Mouse (Mus musculus): Measurements from ENCODE around the gene Grin2d. TPM values are rescaled to one million over a fixed set of nuclear protein-coding genes. Genes with fewer than 3 reads are reported as not detected.
A peak's percentile ranks its signal among the peaks of the same experiment; 100 is the strongest.

Gene Grin2d
- polyA plus RNA-seq, 1 experiment from 2014 or later: 4.3 TPM

DNA sequence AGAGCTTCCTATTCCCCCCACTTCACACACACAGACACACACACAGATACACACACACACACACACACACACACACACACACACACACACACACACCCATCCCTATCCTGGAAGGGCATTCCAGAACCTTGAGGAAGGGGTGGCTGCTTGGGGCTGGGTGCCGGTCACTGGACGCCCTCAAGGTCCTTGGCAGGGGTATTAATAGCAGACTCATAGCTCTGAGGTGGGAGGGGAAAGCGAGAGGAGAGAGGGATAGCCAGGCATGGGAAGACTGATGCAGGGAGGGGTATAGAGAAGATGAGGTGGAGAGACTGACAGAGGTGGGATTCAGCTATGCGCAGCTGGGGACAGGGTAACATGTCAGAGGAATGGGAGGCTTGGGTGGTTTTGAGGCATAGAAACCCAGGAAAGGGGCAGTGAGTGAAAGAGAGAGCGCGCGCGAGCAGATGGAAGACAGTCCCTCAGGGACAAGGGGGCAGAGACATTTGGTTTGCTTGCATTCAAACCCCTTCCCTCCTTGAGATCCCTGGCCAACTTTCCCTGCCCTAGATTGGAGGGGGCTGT, 9.0 kb downstream of the Grin2d start:
- ATAC-seq (ENCODE audit: low FRiP score, low read depth): no peak

DNA sequence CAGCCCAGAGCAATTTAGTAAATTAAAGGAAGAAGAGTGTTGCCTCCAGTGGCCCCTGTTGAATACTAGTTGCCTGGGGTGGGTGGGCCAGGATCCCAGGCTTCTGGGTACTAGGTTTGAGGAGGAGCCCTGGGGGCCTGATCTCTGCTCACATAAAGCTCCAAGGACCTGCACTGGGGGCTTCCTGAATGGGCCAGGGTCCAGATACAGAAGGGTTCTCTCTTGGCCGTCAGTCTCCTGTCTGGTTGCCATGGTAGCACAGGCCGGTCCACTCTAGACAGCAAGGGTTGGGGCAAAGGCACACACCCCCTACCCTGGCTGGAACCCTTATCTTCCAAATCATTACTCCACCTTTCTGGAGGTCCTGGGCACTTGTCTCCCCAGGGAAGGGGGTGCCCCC, 10.3 kb downstream of the Grin2d start:
- peak overlapping the region; percentile 59 for H3K4me3 ChIP-seq
- peak overlapping the region; percentile 71 for H3K4me2 ChIP-seq
- ATAC-seq (ENCODE audit: low FRiP score, low read depth): no peak
- no peaks in the 10 kb centered on the region for H3K36me3 ChIP-seq
- H3K9me3 ChIP-seq: no peaks in the 10 kb centered on the region
- 4% methylated on average over 2 of the region's 2 CpGs for WGBS
- peak overlapping the region; percentile 22; the same call in 1 of the 2 replicates for H3K9ac ChIP-seq
- peaks cover 43% of the 10 kb centered on the region for H3K4me1 ChIP-seq (replicated peaks)
- H3K27me3 ChIP-seq: no peaks in the 10 kb centered on the region
- H3K27ac ChIP-seq (replicated peaks): no peak overlapping the region

More for the DNA sequence above, 9.0 kb downstream of the Grin2d start:
- H3K27ac ChIP-seq (replicated peaks): peak overlapping the region; percentile 73
- H3K9me3 ChIP-seq: no peaks in the 10 kb centered on the region
- H3K27me3 ChIP-seq: no peaks in the 10 kb centered on the region
- no peaks in the 10 kb centered on the region for H3K36me3 ChIP-seq
- peak overlapping the region; percentile 59 for H3K4me3 ChIP-seq
- H3K4me1 ChIP-seq (replicated peaks): peaks cover 51% of the 10 kb centered on the region
- WGBS: 13% methylated on average over 8 of the region's 8 CpGs
- H3K9ac ChIP-seq: peak overlapping the region; percentile 75
- H3K4me2 ChIP-seq: peak overlapping the region; percentile 71

DNA sequence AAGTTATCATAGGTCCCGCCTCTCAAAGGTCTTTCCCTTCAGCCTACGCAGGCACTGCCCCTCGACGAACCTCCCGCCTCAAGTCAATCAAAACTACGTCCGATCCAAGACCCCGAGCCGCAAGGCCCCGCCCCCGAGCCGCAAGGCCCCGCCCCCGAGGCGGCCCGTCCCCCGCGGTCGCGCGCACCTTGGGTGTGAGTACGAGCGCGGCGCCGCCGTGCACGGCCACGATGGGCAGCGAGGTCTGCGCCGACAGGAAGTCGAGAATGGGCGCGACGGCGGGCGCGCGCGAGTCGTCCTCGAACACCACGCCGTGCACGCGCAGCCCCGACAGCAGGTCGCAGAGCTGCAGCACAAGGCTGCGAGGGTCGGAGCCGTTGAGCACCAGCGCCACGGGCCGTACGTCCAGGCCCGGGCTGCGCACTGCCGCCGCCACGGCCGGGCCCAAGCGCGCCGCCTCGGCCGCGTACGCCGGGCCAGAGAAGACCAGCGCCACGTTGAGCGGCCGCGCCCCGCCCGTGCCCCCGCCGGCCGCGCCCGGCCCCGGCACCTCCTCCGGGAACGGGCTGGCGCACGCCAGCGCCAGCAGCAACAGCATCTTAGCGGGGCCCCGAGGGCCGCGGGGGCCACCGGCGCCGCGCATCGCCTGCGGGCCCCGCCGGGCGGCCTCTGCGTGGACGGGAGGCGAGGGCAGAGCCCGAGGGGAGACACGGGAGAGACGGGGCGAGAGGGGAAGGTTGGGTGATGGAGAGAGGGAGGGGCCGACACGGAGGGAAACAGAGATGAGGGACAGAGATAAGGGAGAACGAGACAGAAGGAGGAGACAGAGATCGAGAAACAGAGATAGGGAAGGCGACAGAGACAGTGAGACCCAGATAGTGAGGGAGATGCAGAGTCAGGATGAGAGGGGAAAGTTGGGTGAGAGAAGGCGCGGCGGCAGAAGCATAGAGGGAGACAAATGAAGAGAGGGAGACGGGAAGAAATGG, 12.0 kb downstream of the Grin2d start:
- peaks cover 40% of the 10 kb centered on the region for H3K4me1 ChIP-seq (replicated peaks)
- peak; percentile 46 for ATAC-seq (ENCODE audit: low FRiP score, low read depth)

DNA sequence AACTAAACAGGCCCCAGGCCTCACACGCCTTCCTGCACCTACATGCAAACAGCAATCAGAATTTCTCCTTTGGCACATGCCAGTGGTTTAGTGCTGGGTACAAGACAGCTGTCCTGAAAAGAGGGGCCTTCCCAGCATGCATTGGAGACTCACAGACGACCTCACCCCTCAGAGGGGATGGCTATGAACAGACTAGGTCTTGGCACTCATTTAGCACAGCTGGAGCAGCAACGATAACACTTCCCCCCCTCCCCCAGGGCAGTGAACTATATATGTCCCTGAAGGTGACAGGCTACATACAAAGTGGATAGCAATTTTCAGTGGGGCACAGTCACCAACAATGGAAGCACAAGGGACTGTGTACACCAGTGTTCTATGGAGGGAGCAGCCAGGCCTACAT, 13.7 kb downstream of the Grin2d start:
- Histone ChIP-seq H3K4me3 (no peak overlapping the region), H3K9ac (no peak overlapping the region), H3K27ac (replicated peaks) (no peak overlapping the region), H3K4me2 (no peak overlapping the region), H3K4me1 (replicated peaks) (peaks cover 27% of the 10 kb centered on the region), H3K27me3 (no peaks in the 10 kb centered on the region), H3K36me3 (no peaks in the 10 kb centered on the region), H3K9me3 (no peaks in the 10 kb centered on the region)
- no peak for ATAC-seq (ENCODE audit: low FRiP score, low read depth)
- 62% methylated on average over 3 of the region's 3 CpGs for WGBS

More for the DNA sequence above, 12.0 kb downstream of the Grin2d start:
- H3K36me3 ChIP-seq: no peaks in the 10 kb centered on the region
- peak overlapping the region; percentile 73 for H3K9ac ChIP-seq
- peak overlapping the region; percentile 59 for H3K4me3 ChIP-seq
- WGBS: 1% methylated on average over 110 of the region's 117 CpGs
- H3K27ac ChIP-seq (replicated peaks): peak overlapping the region; percentile 67
- no peaks in the 10 kb centered on the region for H3K9me3 ChIP-seq
- H3K4me2 ChIP-seq: peak overlapping the region; percentile 71
- no peaks in the 10 kb centered on the region for H3K27me3 ChIP-seq

DNA sequence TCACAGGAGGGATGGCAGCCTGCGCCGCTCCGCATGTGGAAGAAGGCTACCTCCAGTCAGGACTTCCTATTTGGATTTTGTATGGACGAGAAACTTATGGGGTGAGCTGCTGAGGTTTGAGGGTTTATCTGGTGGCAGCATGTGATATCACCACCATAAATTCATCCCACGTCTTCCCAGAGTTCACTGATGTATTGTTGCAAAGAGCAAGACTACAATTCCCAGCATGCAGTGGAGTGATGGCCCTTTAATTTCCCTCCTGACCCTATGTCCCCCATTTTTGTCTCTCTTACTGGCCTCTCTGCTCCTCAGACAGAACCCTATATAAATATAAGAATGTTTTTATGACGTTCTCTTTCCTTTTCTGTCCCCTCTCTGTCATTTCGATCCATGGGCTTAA, 15.4 kb downstream of the Grin2d start:
- H3K27ac ChIP-seq (replicated peaks): no peak overlapping the region
- no peaks in the 10 kb centered on the region; the same call in 1 of the 2 replicates for H3K27me3 ChIP-seq
- H3K4me3 ChIP-seq: no peak overlapping the region
- no peaks in the 10 kb centered on the region for H3K36me3 ChIP-seq
- no peak overlapping the region for H3K4me2 ChIP-seq
- no peak for ATAC-seq (ENCODE audit: low FRiP score, low read depth)
- H3K9ac ChIP-seq: no peak overlapping the region
- no peaks in the 10 kb centered on the region for H3K9me3 ChIP-seq
- peaks cover 16% of the 10 kb centered on the region for H3K4me1 ChIP-seq (replicated peaks)
- 89% methylated on average over 7 of the region's 7 CpGs for WGBS

DNA sequence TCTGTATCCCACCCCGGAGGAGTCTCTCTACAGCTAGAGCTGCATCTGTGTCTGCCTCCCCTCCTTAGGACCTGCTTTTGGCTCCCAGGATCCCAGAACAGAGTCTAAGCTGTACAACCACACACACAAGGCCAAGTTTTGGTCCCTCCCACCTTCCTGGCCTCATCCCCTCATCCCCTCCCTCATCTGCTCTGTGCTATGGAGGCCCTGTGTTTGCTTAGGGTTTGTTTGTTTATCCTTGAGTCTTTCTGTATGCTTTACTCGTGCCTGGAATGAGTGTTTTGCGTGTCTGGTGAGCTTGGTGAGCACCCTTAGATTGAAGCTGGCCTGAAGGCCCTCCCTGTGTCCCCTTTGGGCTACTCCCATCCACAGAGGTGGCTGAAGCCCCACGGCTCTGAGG, 19.2 kb downstream of the Grin2d start:
- WGBS: 54% methylated on average over 4 of the region's 4 CpGs

DNA sequence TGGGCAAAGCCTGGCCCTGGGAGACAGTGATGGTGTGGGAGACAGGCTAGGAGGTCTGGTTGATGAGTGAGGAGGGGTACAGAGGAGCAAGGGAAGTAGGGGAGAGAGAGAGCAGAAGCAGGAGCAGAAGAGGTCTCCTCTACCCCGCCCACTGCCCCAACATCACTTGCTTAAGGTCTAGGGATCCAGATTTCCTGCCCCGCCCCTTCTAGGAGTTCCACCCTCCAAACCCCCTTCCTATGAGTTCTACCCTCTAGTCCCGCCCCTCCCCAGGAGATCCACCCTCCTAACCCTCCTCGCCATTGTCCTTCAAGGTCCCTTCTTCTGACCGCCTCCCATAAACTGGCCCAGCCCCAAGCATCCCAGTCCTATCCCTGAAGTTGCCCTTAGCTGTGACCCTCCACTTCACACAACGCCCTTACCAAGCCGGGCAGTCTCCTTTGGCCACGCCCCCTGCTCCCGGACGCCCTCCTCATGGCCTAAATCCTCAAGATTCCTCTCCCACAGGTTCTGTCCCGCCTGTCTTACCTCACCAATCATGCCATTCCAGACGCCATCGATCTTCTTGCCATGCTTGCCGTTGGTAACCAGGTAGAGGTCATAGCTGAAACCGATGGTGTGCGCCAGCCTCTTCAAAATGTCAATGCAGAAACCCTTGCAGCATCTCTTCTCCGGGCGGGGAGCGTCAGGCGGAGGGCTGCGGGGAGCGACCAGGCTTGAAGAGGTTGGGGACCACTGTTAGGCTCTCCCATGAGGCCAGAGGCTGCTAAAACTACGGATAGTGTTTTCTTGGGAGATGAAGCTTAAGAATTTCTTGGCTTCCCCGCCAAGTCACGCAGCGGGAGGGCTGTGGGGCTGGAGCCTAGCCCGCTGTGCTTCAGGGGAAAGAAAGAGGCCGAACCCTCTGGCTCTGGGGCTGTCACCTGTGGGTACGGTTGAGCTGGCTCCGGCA, 21.0 kb downstream of the Grin2d start:
- Histone ChIP-seq H3K9ac (0 out of 2 replicates have a peak overlapping the region, but pooled peaks have one; percentile 20), H3K4me2 (peak overlapping the region; percentile 48), H3K9me3 (no peaks in the 10 kb centered on the region), H3K4me1 (replicated peaks) (0 out of 2 replicates have a peak, but pooled peaks cover 15% of the 10 kb centered on the region), H3K27ac (replicated peaks) (no peak overlapping the region), H3K36me3 (no peaks in the 10 kb centered on the region), H3K27me3 (peaks cover 2% of the 10 kb centered on the region; the same call in 1 of the 2 replicates), H3K4me3 (peak overlapping the region; percentile 22)
- 6% methylated on average over 28 of the region's 30 CpGs for WGBS
- peak; percentile 32; the same call in 1 of the 2 replicates for ATAC-seq (ENCODE audit: low FRiP score, low read depth)

More for the DNA sequence above, 19.2 kb downstream of the Grin2d start:
- H3K4me3 ChIP-seq: no peak overlapping the region
- peaks cover 2% of the 10 kb centered on the region; the same call in 1 of the 2 replicates for H3K27me3 ChIP-seq
- 0 out of 2 replicates have a peak, but pooled peaks cover 15% of the 10 kb centered on the region for H3K4me1 ChIP-seq (replicated peaks)
- no peak overlapping the region for H3K27ac ChIP-seq (replicated peaks)
- no peak overlapping the region for H3K4me2 ChIP-seq
- no peaks in the 10 kb centered on the region for H3K36me3 ChIP-seq
- ATAC-seq (ENCODE audit: low FRiP score, low read depth): no peak
- no peaks in the 10 kb centered on the region for H3K9me3 ChIP-seq
- no peak overlapping the region for H3K9ac ChIP-seq

DNA sequence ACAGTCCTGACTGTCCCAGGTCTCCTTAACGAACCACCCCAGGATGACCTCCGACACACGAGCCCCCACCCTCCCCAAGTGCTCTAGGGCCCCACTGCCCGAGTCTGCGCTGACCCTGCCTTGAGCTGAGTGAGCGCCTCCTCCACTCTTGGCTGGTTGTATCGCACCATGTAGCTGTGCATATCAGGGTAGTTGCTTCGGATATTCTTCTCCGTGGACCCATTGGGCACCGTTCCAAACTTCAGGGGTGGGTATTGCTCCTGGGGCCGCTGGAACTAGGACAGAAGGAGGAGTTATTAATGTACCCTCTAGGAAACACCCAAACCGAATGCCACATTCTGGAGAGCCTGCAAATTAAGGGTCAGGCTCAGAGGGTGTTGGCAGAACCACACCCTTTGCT, 25.1 kb downstream of the Grin2d start:
- no peaks in the 10 kb centered on the region for H3K36me3 ChIP-seq
- H3K9me3 ChIP-seq: no peaks in the 10 kb centered on the region
- no peak for ATAC-seq (ENCODE audit: low FRiP score, low read depth)
- H3K27ac ChIP-seq (replicated peaks): no peak overlapping the region
- no peak overlapping the region for H3K4me2 ChIP-seq
- 83% methylated on average over 12 of the region's 12 CpGs for WGBS
- H3K4me3 ChIP-seq: no peak overlapping the region
- H3K4me1 ChIP-seq (replicated peaks): 0 out of 2 replicates have a peak, but pooled peaks cover 10% of the 10 kb centered on the region
- 0 out of 2 replicates have a peak, but pooled peaks cover 9% of the 10 kb centered on the region for H3K27me3 ChIP-seq
- H3K9ac ChIP-seq: no peak overlapping the region

DNA sequence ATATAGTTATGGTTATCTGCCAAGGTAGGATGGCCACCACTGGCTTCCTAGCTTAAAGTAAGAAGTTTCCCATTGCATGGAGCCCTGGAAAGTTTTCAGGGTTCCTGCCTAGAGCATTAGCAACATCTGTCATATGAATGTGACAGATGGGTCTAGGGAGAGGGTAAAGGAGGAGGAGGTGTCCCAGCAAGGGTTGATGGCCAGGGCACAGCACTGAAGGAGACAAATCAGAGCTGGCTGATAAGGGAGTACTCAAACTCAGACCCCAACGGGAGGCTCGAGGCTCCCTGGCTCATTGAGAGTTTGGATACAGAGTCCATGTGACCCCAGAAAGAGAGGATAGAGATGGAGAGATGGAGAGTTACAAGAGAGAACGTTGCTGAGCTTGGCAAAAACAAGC, 27.5 kb downstream of the Grin2d start:
- H3K9me3 ChIP-seq: no peaks in the 10 kb centered on the region
- no peaks in the 10 kb centered on the region for H3K4me1 ChIP-seq (replicated peaks)
- 75% methylated on average over 3 of the region's 3 CpGs for WGBS
- H3K4me3 ChIP-seq: no peak overlapping the region
- H3K36me3 ChIP-seq: no peaks in the 10 kb centered on the region
- ATAC-seq (ENCODE audit: low FRiP score, low read depth): no peak
- H3K27ac ChIP-seq (replicated peaks): no peak overlapping the region
- H3K27me3 ChIP-seq: 0 out of 2 replicates have a peak, but pooled peaks cover 7% of the 10 kb centered on the region
- no peak overlapping the region for H3K4me2 ChIP-seq
- no peak overlapping the region for H3K9ac ChIP-seq

DNA sequence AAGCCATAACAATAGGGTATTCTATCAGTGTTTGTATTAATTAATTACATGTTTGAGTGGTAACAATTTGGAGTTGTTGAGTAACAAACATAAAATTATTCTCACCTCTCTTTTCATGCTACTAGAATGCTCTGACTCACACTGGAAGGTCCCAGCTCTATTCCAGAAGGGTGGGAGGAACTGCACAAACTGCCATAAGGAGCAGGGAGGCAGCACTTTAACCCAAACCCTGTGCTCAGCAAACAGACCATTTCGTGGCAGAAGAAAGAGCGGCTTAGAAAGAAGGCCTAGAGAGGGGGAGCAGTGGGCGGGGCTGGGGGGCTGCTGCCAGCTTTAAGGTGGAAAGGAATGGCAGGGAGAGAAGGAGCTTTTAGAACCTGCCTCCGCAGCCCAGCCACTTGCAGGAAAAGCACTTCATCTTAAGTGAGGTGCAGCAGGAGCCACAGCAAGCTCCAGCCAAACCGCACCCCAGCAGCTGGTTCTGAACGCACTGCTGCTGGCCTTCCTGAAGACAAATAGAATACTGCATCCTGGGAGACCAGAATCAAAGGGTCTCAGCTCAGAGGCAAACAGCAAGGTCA, 29.6 kb downstream of the Grin2d start:
- H3K9me3 ChIP-seq: no peaks in the 10 kb centered on the region
- no peak overlapping the region for H3K4me3 ChIP-seq
- no peaks in the 10 kb centered on the region for H3K4me1 ChIP-seq (replicated peaks)
- H3K4me2 ChIP-seq: no peak overlapping the region
- WGBS: 14% methylated on average over 6 of the region's 6 CpGs
- H3K9ac ChIP-seq: no peak overlapping the region
- H3K27me3 ChIP-seq: peaks cover 9% of the 10 kb centered on the region; the same call in 1 of the 2 replicates
- ATAC-seq (ENCODE audit: low FRiP score, low read depth): peak; percentile 34; the same call in 1 of the 2 replicates
- no peaks in the 10 kb centered on the region for H3K36me3 ChIP-seq
- H3K27ac ChIP-seq (replicated peaks): no peak overlapping the region
